Mouse (Mus musculus): ENCODE measurements around the gene Polr3a.
A peak's percentile ranks its signal among the peaks of the same experiment; 100 is the strongest.

GRCm38 (mm10) chr14:24490468-24491265 is 3.8 kb upstream of the Polr3a start:
- TF ChIP-seq CTCF (IDR thresholded peaks at IDR 0.05; ENCODE audit: low read depth) (no peak), EP300 (IDR thresholded peaks at IDR 0.05; ENCODE audit: low read depth) (0 out of 2 replicates have a peak, but pooled peaks have one; percentile 33)
